In the genomic region with DNA sequence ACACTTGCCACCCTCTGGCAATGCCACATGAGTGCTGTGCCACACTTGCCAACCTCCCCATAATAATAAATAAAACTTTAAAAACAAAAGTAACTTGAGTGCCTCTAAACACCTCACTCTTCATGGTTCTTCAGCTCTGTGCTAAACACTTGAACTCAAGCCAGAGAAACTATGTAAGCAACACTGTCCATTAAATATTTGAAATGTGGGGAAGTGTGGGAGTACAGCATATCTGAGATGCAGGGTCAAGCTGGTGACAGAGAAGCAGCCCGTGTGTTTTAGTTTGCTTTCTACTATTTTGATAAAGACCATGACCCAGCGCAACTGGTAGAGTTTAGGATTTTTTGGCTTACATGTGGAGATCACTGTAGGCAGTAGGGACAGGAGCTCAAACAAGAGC, we compare ENCODE assay signal across 23 mouse cellular contexts.
"Had no signal": no experiment of that assay in that cellular context is flagged by ENCODE, and none has a peak within 500 bp of the region (broad histone marks: within the 10 kb centered on the region; RNA-seq: fewer than 3 reads in every experiment).

No protein-coding gene starts in this region.

- H3K4me2 ChIP-seq: heart, embryonic 12.5 days; hindbrain, embryonic 13.5 days; hindbrain, embryonic 15.5 days; kidney, embryonic 15.5 days; limb, embryonic 13.5 days; limb, embryonic 15.5 days had no signal

- H3K27ac ChIP-seq: heart, embryonic 10.5 days; hindbrain, embryonic 13.5 days; hindbrain, embryonic 15.5 days; hindbrain, postnatal 0 days; kidney, embryonic 15.5 days; limb, embryonic 13.5 days; limb, embryonic 15.5 days had no signal

- H3K27me3 ChIP-seq: heart, embryonic 12.5 days; hindbrain, embryonic 13.5 days; hindbrain, embryonic 15.5 days; kidney, embryonic 15.5 days; limb, embryonic 13.5 days; limb, embryonic 15.5 days had no signal

- H3K4me1 ChIP-seq: hindbrain, embryonic 13.5 days; hindbrain, embryonic 15.5 days had no signal

- H3K36me3 ChIP-seq: heart, embryonic 10.5 days; heart, embryonic 12.5 days; hindbrain, embryonic 13.5 days; hindbrain, embryonic 15.5 days; kidney, embryonic 15.5 days; limb, embryonic 13.5 days; limb, embryonic 15.5 days had no signal

- H3K9me3 ChIP-seq: heart, embryonic 10.5 days; heart, embryonic 12.5 days; hindbrain, embryonic 13.5 days; hindbrain, embryonic 15.5 days; kidney, embryonic 15.5 days; limb, embryonic 13.5 days; limb, embryonic 15.5 days had no signal

- DNase-seq: gastrocnemius, adult 2 months; gastrocnemius, postnatal 10 days; gastrocnemius, postnatal 25 days; heart, adult 18-20 months; heart, postnatal 10 days; heart, postnatal 36 days; kidney, adult 11 months; kidney, adult 2 months; kidney, adult 9 months; kidney, postnatal 14 days; kidney, postnatal 36 days; layer of hippocampus, adult 9-11 months; layer of hippocampus, postnatal 36 days; left cerebral cortex, postnatal 4 days had no signal

- ATAC-seq: hindbrain, postnatal 0 days; intestine, embryonic 16.5 days had no signal

- H3K9ac ChIP-seq: heart, embryonic 12.5 days; hindbrain, embryonic 13.5 days; hindbrain, embryonic 15.5 days; kidney, embryonic 15.5 days; limb, embryonic 13.5 days; limb, embryonic 15.5 days had no signal

- H3K4me3 ChIP-seq: gastrocnemius, adult 2 months; heart, embryonic 10.5 days; heart, embryonic 12.5 days; hindbrain, embryonic 13.5 days; hindbrain, embryonic 15.5 days; kidney, embryonic 15.5 days; limb, embryonic 13.5 days; limb, embryonic 15.5 days had no signal
